Mouse (Mus musculus): ENCODE measurements around the gene Gm17521. TPM values are rescaled to one million over a fixed set of nuclear protein-coding genes. Genes with fewer than 3 reads are reported as not detected.
"Not testable (repeated sequence)": the region's sequence is repeated elsewhere in the genome, so short reads cannot be mapped to it uniquely, and the experiment has no call there.

Gene Gm17521
- not detected for total RNA-seq (2021)
- long read RNA-seq, experiment 1: 0 reads
- long read RNA-seq, experiment 2: 0 reads

GRCm38 (mm10) chrX:123029569-123029968, at the start of gene Gm17521:
Gene Gm17521 (minus strand): TSS chrX:123029669.
- not testable (repeated sequence) for DNase-seq (ENCODE audit: low spot score in 2 of 2)

- DNase-seq (ENCODE audit: low spot score in 2 of 2): no peak
These were observed 14.5 kb upstream of the Gm17521 start for GRCm38 (mm10) chrX:123043956-123044355.

GRCm38 (mm10) chrX:123043516-123043915, 14.0 kb upstream of the Gm17521 start:
- DNase-seq (ENCODE audit: low spot score in 2 of 2): no peak

Other genes with a start within 250 kb of the Gm17521 start
- 1 to 10 TPM; 3.1 to 4.3 TPM for gene Cldn34c1, start 73.8 kb upstream of the Gm17521 start, total RNA-seq (2021)
- not detected for gene Srsx, start 192.8 kb upstream of the Gm17521 start, total RNA-seq (2021)
- not detected for gene Gm17577, start 217.2 kb upstream of the Gm17521 start, total RNA-seq (2021)